Mouse (Mus musculus) embryonic fibroblast, embryonic 13.5 days (primary cell): Measurements from ENCODE around the gene Ddx52. TPM values are rescaled to one million over a fixed set of nuclear protein-coding genes. Genes with fewer than 3 reads are reported as not detected.

Source experiments
- H3K27ac ChIP-seq: 2 replicates; pipeline ENCODE4 v1.5.1; 2012; ENCODE audit warnings: low read length, control low read depth, inconsistent platforms; ENCODE audit not compliant: insufficient read depth
- H3K4me1 ChIP-seq: 2 replicates; pipeline ENCODE4 v1.6.1; 2011; ENCODE audit warnings: low read length; ENCODE audit not compliant: control insufficient read depth, insufficient read depth
- H3K4me3 ChIP-seq: 2 replicates; pipeline ENCODE4 v1.5.1; 2011; ENCODE audit warnings: mild to moderate bottlenecking, control low read depth, low read length; ENCODE audit not compliant: insufficient read depth
- CTCF ChIP-seq: IDR thresholded peaks from 2 replicates; pipeline ENCODE4 v1.5.1; 2011; ENCODE audit warnings: mild to moderate bottlenecking, control low read depth, low read length, moderate library complexity, borderline replicate concordance; ENCODE audit not compliant: insufficient read depth
- POLR2A ChIP-seq: IDR thresholded peaks from 2 replicates; pipeline ENCODE4 v1.6.1; 2011; ENCODE audit warnings: low read depth, mild to moderate bottlenecking, control low read depth, low read length, moderate library complexity
- polyA plus RNA-seq: library from polyadenylated mRNA; stranded (reverse); fragments of >200 nt; gene quantifications from 2 replicates; pipeline ENCODE4 v1.2.4, GENCODE M21; 2011; ENCODE audit warnings: low read depth; ENCODE audit not compliant: missing spikeins, insufficient read length

Gene Ddx52
- polyA plus RNA-seq, result 30.8 and 31.0 TPM in 2 replicates

- Histone ChIP-seq H3K27ac (peak within 1 kb of the TSS; percentile 43; the same call in 1 of the 2 replicates), H3K4me3 (peak within 1 kb of the TSS; percentile 93), H3K4me1 (peaks cover 6% of the 10 kb centered on the region)
- TF ChIP-seq CTCF (no peak), POLR2A (peak; percentile 88)
Measured at GRCm38 (mm10) chr11:83941950-83942840, at the start of gene Ddx52. TSS of gene Ddx52 (plus strand) at chr11:83942062.

DNA sequence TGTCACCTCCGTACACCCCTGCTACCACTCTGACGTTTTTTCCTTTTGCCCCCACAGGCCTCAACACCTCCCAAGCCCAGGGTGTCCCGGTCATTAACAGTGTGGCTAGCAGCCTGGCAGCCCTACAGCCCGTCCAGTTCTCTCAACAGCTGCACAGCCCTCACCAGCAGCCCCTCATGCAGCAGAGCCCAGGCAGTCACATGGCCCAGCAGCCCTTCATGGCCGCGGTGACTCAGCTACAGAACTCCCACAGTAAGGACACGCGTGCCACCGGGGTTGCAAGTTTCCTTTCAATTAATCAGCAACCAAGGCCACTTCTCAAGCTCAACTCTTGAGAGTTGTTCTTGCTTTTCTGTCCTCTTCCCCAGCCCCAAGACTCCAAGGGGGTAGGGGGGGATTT is 48.5 kb upstream of the Ddx52 start:
- Histone ChIP-seq H3K27ac (no peak overlapping the region), H3K4me3 (no peak overlapping the region), H3K4me1 (peaks cover 3% of the 10 kb centered on the region)
- no peak for TF ChIP-seq POLR2A

- Histone ChIP-seq H3K4me3 (no peak overlapping the region), H3K4me1 (no peaks in the 10 kb centered on the region; the same call in none of the 2 replicates), H3K27ac (no peak overlapping the region)
- TF ChIP-seq CTCF (no peak), POLR2A (no peak)
Measured at GRCm38 (mm10) chr11:83896430-83897410, 45.1 kb upstream of the Ddx52 start.

- Histone ChIP-seq H3K27ac (no peak overlapping the region), H3K4me3 (no peak overlapping the region), H3K4me1 (no peaks in the 10 kb centered on the region; the same call in none of the 2 replicates)
- TF ChIP-seq POLR2A (no peak), CTCF (no peak)
Measured at GRCm38 (mm10) chr11:83897569-83897968, 44.3 kb upstream of the Ddx52 start.

GRCm38 (mm10) chr11:83902812-83903211 is 39.0 kb upstream of the Ddx52 start:
- no peak overlapping the region for H3K4me3 ChIP-seq
- no peak for TF ChIP-seq CTCF
- no peak for TF ChIP-seq POLR2A

DNA sequence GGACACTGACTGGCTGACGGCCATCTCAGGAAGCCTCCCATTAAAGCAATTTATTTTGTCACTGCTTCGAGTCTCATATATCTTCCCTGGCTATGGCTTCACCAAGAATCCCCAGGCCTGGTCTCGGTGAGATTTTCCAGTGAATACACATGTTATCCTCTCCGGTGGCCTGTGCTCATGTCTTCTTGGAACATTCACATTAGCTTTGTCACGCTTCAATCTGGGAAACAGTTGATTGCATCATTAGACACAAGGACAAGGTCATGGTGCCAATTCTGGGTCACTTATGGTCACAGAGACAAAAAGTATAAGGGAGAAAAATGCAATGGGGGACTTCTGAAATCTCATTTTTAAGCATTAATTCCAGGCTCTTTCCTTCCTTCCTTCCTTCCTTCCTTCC is 36.1 kb upstream of the Ddx52 start:
- TF ChIP-seq CTCF (no peak), POLR2A (no peak)
- H3K27ac ChIP-seq, result no peak overlapping the region
- H3K4me1 ChIP-seq, result no peaks in the 10 kb centered on the region
- H3K4me3 ChIP-seq, result no peak overlapping the region

More at GRCm38 (mm10) chr11:83902812-83903211, 39.0 kb upstream of the Ddx52 start:
- no peak overlapping the region for H3K27ac ChIP-seq
- no peaks in the 10 kb centered on the region for H3K4me1 ChIP-seq

DNA sequence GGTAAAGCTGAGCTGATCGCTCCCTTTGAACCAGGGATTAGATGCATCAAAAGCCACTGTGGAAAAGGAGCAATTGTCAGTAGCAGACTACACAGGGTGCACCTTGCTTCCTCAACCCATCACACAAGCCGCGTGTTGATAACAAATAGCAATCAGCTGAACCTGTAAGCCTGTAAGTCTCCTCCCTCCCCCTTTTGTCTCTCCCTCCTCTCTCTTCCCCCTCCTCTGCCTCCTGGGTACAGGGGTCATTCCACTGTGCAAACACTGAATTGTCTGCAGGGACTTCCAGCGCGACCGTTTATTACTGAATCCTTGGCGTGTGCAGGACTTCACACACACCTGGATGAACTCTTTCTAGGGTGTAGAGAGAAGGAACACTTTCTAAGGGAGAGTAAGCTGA is 33.5 kb upstream of the Ddx52 start:
- no peak overlapping the region for H3K4me3 ChIP-seq
- no peak for TF ChIP-seq CTCF
- no peak for TF ChIP-seq POLR2A
- no peak overlapping the region for H3K27ac ChIP-seq
- H3K4me1 ChIP-seq, result no peaks in the 10 kb centered on the region

- TF ChIP-seq POLR2A (no peak), CTCF (no peak)
- H3K27ac ChIP-seq, result no peak overlapping the region
- no peak overlapping the region for H3K4me3 ChIP-seq
- no peaks in the 10 kb centered on the region for H3K4me1 ChIP-seq
Measured at GRCm38 (mm10) chr11:83913824-83914311, 28.0 kb upstream of the Ddx52 start.

GRCm38 (mm10) chr11:83914501-83914900 is 27.4 kb upstream of the Ddx52 start:
- H3K27ac ChIP-seq, result no peak overlapping the region
- TF ChIP-seq POLR2A (no peak), CTCF (no peak)
- H3K4me3 ChIP-seq, result no peak overlapping the region
- no peaks in the 10 kb centered on the region for H3K4me1 ChIP-seq
